Mouse (Mus musculus) lung, embryonic 16.5 days (tissue): ENCODE results near the gene Ppp1r18. TPM values are rescaled to one million over a fixed set of nuclear protein-coding genes. Genes with fewer than 3 reads are reported as not detected.

Experiments
- ATAC-seq: fragments of 200-750 bp; cut with Nextera tagmentation; 2 replicates; pipeline ENCODE4 v1.8.0; 2017; ENCODE audit warnings: low read depth, mild to moderate bottlenecking, moderate library complexity
- H3K27ac ChIP-seq: fragments of 300-500 bp; sonication (generic); 2 replicates; pipeline ENCODE4 v1.5.1; 2014; ENCODE audit warnings: mild to moderate bottlenecking, control low read depth, low read length
- H3K27me3 ChIP-seq: fragments of 300-500 bp; sonication (generic); 2 replicates; pipeline ENCODE4 v1.6.1; 2014; ENCODE audit warnings: low read depth, low read length, mixed read lengths; ENCODE audit not compliant: control insufficient read depth, insufficient read depth
- H3K36me3 ChIP-seq: fragments of 300-500 bp; sonication (generic); 2 replicates; pipeline ENCODE4 v1.6.1; 2014; ENCODE audit warnings: low read length; ENCODE audit not compliant: control insufficient read depth, insufficient read depth
- H3K4me1 ChIP-seq: fragments of 300-500 bp; sonication (generic); replicated peaks from 2 replicates; pipeline ENCODE4 v1.6.1; 2014; ENCODE audit warnings: low read length, mixed read lengths; ENCODE audit not compliant: control insufficient read depth, insufficient read depth
- H3K4me2 ChIP-seq: fragments of 300-500 bp; sonication (generic); 2 replicates; pipeline ENCODE4 v1.6.1; 2014; ENCODE audit warnings: low read depth, low read length, control low read depth
- H3K4me3 ChIP-seq: fragments of 300-500 bp; sonication (generic); 2 replicates; pipeline ENCODE4 v1.5.1; 2014; ENCODE audit warnings: mild to moderate bottlenecking, low read length, control low read depth
- H3K9ac ChIP-seq: fragments of 300-500 bp; sonication (generic); 2 replicates; pipeline ENCODE4 v1.6.1; 2014; ENCODE audit warnings: low read length, control low read depth
- H3K9me3 ChIP-seq: fragments of 300-500 bp; sonication (generic); 2 replicates; pipeline ENCODE4 v1.6.1; 2016; ENCODE audit warnings: low read length; ENCODE audit not compliant: control insufficient read depth
- WGBS: fragments of 180-500 bp; shearing (Covaris S2); extraction: QIAGEN DNeasy Blood & Tissue Kit; methylation state at CpG from one replicate; pipeline ENCODE4 v1.1.7; 2014; 5-methylcytosine and 5-hydroxymethylcytosine counted together
- polyA plus RNA-seq: library from polyadenylated mRNA; unstranded; fragments of >200 nt; fragmentation: Nextera tagmentation; extraction: Ambion mirVana; gene quantifications from 2 replicates; pipeline ENCODE4 v1.2.1, GENCODE M21; 2015

Gene Ppp1r18
- 23.3 and 26.5 TPM in 2 replicates for polyA plus RNA-seq

GRCm38 (mm10) chr17:35865481-35866280 lies at the start of gene Ppp1r18:
Gene Ppp1r18 (plus strand): TSS chr17:35865593.
- H3K9ac ChIP-seq: peak within 1 kb of the TSS; percentile 81
- H3K4me2 ChIP-seq: peak within 1 kb of the TSS; percentile 94
- H3K27me3 ChIP-seq: no peaks in the 10 kb centered on the region
- H3K4me3 ChIP-seq: peak within 1 kb of the TSS; percentile 66
- H3K9me3 ChIP-seq: no peaks in the 10 kb centered on the region
- ATAC-seq: peak; percentile 75
- peaks cover 36% of the 10 kb centered on the region for H3K4me1 ChIP-seq
- WGBS: under 1% methylated on average over 45 of the region's 48 CpGs
- H3K36me3 ChIP-seq: no peaks in the 10 kb centered on the region
- peak within 1 kb of the TSS; percentile 99 for H3K27ac ChIP-seq

- H3K36me3 ChIP-seq: no peaks in the 10 kb centered on the region
- 52% methylated on average over 7 of the region's 7 CpGs for WGBS
- H3K27ac ChIP-seq: 0 out of 2 replicates have a peak overlapping the region, but pooled peaks have one; percentile 4
- H3K4me2 ChIP-seq: no peak overlapping the region
- H3K9ac ChIP-seq: no peak overlapping the region
- no peaks in the 10 kb centered on the region for H3K9me3 ChIP-seq
- H3K4me3 ChIP-seq: no peak overlapping the region
- H3K27me3 ChIP-seq: no peaks in the 10 kb centered on the region
- peaks cover 53% of the 10 kb centered on the region for H3K4me1 ChIP-seq
- no peak for ATAC-seq
These were observed 49.6 kb upstream of the Ppp1r18 start for GRCm38 (mm10) chr17:35815836-35816235.

DNA sequence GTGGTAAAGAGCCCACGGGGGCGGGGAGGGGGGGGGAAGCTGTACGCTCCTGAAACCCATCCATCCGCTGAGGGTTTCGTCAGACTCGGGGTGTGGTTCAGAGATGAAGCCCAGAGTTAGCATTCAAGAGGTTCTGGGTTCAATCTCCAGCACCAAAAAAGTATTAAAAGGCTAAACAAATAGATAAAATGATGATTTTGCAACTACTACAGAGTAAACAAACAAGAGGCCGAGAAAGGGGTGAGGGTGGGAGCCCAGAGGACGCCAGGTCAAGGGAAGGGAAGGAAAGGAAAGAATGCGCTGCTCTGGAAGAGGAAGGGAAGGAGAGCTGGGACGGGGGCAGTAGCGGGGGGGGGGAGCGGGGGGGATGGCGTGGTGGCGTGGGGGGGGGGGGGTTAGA lies 48.7 kb upstream of the Ppp1r18 start:
- ATAC-seq: no peak
- no peaks in the 10 kb centered on the region for H3K27me3 ChIP-seq
- H3K4me1 ChIP-seq: peaks cover 54% of the 10 kb centered on the region
- 32% methylated on average over 8 of the region's 14 CpGs for WGBS
- H3K9ac ChIP-seq: no peak overlapping the region; the same call in 1 of the 2 replicates
- no peaks in the 10 kb centered on the region for H3K9me3 ChIP-seq
- H3K4me2 ChIP-seq: no peak overlapping the region
- H3K4me3 ChIP-seq: no peak overlapping the region
- H3K27ac ChIP-seq: 0 out of 2 replicates have a peak overlapping the region, but pooled peaks have one; percentile 45
- no peaks in the 10 kb centered on the region for H3K36me3 ChIP-seq

DNA sequence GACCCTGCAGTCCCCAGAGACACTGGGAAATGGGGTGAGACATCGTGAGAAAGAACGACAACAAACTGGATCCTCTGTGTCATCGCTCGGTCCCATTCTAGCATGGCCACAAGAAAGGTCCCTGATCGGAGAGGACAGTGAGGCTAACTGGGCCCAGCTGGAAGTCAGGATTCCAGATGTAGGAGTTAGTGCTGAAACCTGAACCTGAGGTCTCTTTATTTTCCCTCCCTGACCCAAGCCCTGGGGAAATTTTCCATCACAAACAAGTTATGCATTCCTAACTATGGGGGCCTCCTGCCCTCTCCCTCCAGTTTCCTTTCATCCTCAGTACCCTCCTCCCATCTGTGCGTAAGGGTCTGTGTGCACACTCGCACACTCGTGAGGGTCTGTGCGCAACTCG lies 48.2 kb upstream of the Ppp1r18 start:
- Histone ChIP-seq H3K9ac (peak overlapping the region; percentile 18; the same call in 1 of the 2 replicates), H3K27me3 (no peaks in the 10 kb centered on the region), H3K4me3 (no peak overlapping the region), H3K27ac (peak overlapping the region; percentile 45; the same call in 1 of the 2 replicates), H3K36me3 (no peaks in the 10 kb centered on the region), H3K4me2 (no peak overlapping the region), H3K9me3 (no peaks in the 10 kb centered on the region), H3K4me1 (peaks cover 54% of the 10 kb centered on the region)
- no peak for ATAC-seq
- WGBS: 39% methylated on average over 10 of the region's 10 CpGs

DNA sequence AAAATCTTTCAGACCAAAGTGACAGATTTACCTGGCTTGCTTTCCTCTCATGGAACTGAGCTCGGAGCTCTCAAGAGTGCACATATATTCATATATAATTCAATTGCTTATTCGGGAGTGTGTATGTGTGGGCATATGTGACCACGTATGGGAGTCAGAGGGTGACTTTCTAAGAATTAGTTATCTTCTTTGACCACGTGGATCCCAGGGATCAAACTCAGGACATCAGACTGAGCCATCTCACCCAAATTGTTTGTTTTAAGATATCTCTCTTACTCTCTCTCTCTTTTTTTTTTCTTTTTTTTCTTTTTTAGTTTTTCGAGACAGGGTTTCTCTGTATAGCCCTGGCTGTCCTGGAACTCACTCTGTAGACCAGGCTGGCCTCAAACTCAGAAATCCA lies 45.3 kb upstream of the Ppp1r18 start:
- Histone ChIP-seq H3K27me3 (no peaks in the 10 kb centered on the region), H3K27ac (no peak overlapping the region), H3K36me3 (no peaks in the 10 kb centered on the region), H3K4me2 (no peak overlapping the region), H3K4me3 (no peak overlapping the region), H3K9me3 (no peaks in the 10 kb centered on the region), H3K4me1 (peaks cover 35% of the 10 kb centered on the region), H3K9ac (no peak overlapping the region)
- no peak for ATAC-seq
- 71% methylated on average over 5 of the region's 5 CpGs for WGBS

DNA sequence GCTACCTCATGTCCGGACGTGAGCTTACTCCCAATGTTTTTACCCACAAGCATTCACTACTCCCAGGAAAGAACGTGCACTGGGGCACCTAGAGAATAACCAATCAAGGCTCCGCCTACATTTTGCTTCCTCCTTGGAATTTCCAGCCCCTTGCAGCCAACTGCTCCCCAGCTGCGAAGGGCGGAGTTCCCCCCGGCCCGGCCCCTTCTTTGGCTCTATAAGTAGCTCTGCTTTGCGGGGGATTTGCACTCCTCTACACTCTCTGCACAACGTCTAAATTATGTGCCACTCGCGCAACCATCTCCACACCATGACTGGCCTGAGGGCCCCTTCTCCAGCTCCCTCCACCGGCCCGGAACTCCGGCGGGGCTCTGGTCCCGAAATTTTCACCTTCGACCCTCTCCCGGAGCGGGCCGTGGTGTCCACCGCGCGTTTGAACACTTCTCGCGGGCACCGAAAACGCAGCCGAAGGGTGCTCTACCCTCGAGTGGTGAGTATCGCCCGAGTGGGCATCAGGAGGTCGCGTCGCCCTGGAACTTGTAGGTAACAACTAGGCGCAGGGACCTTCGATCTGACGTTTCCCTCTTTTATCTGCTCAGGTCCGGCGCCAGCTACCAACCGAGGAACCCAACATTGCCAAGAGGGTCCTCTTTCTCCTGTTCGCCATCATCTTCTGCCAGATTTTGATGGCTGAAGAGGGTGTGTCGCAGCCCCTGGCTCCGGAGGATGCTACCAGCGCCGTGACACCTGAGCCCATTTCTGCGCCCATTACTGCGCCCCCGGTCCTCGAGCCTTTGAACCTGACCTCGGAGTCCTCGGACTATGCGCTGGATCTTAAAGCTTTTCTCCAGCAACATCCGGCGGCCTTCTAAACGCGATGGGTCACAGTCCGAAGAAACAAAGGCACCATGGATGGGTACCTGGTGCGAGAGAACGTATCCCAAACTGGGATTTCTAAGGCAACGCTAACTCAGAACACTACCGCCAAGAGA lies 43.7 kb upstream of the Ppp1r18 start, which contains the start of gene Ier3:
Gene Ier3 (plus strand): TSS at position 246 of the 992 bp plus-strand sequence.
- Histone ChIP-seq H3K27me3 (no peaks in the 10 kb centered on the region), H3K27ac (peak within 1 kb of the TSS; percentile 90), H3K9ac (peak within 1 kb of the TSS; percentile 88), H3K4me1 (peaks cover 24% of the 10 kb centered on the region), H3K4me3 (peak within 1 kb of the TSS; percentile 59), H3K4me2 (peak within 1 kb of the TSS; percentile 98), H3K9me3 (no peaks in the 10 kb centered on the region), H3K36me3 (0 out of 2 replicates have a peak, but pooled peaks cover 2% of the 10 kb centered on the region)
- under 1% methylated on average over 62 of the region's 62 CpGs for WGBS
- peak; percentile 73 for ATAC-seq

- Histone ChIP-seq H3K9ac (peak overlapping the region; percentile 88), H3K4me2 (peak overlapping the region; percentile 98), H3K27ac (peak overlapping the region; percentile 90), H3K4me1 (peaks cover 18% of the 10 kb centered on the region), H3K4me3 (peak overlapping the region; percentile 59), H3K27me3 (no peaks in the 10 kb centered on the region), H3K36me3 (peaks cover 9% of the 10 kb centered on the region; the same call in 1 of the 2 replicates), H3K9me3 (no peaks in the 10 kb centered on the region)
- no peak for ATAC-seq
- WGBS: 3% methylated on average over 11 of the region's 11 CpGs
These were observed 42.8 kb upstream of the Ppp1r18 start for GRCm38 (mm10) chr17:35822564-35822963.

DNA sequence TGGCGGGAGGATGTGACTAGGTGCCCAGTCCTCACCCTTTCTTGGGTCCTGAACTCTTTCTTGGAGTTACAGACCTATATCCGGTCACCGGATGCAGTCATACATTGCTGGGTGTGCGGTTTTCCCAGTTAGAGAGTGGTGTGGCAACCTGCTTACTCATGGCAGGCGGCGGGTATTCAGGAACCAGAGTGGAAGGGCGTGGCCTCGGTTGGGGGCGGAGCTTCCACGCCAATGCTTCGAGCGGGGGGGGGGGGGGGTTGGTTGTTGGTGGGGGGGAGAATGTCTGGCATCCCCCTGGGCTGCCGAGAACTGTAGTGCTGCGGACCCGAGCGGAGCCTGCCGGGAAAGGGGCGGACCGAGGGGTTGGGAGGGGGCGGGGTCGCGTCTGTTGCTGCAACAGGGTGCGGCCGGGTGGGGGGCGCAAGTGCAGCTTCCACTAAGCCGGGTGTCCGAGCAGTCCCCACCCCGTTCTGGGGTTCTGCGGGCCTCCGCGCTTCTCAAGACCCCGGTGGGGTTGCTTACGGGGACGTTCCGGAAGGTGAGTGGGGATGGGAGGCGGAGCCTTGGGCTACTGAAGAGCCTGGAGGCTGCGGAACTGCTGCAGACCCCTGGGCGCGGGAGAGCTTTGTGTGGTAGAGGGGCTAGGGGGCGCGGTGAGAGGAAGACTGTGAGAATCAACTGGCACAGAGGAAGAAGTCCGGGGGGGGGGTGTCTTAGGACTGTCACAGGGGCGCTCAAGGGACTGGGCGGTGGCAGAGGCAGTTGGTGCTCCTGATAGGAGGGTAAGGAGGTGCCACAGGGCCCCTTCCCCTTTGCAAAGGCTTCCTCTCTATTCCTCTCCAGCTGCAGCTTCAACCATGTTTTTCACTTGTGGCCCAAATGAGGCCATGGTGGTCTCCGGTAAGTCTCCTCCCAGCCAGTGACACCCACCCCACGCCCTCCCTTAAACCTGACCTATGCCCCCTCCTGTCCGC lies 42.1 kb upstream of the Ppp1r18 start, which contains the start of gene Flot1:
Gene Flot1 (plus strand): TSS at position 267 of the 974 bp plus-strand sequence.
- ATAC-seq: peak; percentile 90
- peak within 1 kb of the TSS; percentile 88 for H3K9ac ChIP-seq
- H3K4me1 ChIP-seq: peaks cover 15% of the 10 kb centered on the region
- peaks cover 15% of the 10 kb centered on the region; the same call in 1 of the 2 replicates for H3K36me3 ChIP-seq
- H3K9me3 ChIP-seq: no peaks in the 10 kb centered on the region
- H3K4me3 ChIP-seq: peak within 1 kb of the TSS; percentile 59
- WGBS: under 1% methylated on average over 33 of the region's 47 CpGs
- peak within 1 kb of the TSS; percentile 90 for H3K27ac ChIP-seq
- peak within 1 kb of the TSS; percentile 98 for H3K4me2 ChIP-seq
- no peaks in the 10 kb centered on the region for H3K27me3 ChIP-seq
